Mouse (Mus musculus) layer of hippocampus, postnatal 36 days (tissue): Measurements from ENCODE around the gene Pink1. TPM values are rescaled to one million over a fixed set of nuclear protein-coding genes. Genes with fewer than 3 reads are reported as not detected.
"Not testable (repeated sequence)": the region's sequence is repeated elsewhere in the genome, so short reads cannot be mapped to it uniquely, and the experiment has no call there.

ENCODE experiments used
- DNase-seq, 2 experiments: peaks; one replicate each; pipeline ENCODE4 v3.0.0; 2022
- total RNA-seq, 2 experiments: library from RNA; stranded (reverse); gene quantifications; 2 replicates each; pipeline ENCODE4 v1.2.3; 2021

The Pink1 gene
- total RNA-seq, 2 experiments from 2014 or later: 228 to 239 TPM

- DNase-seq: no peak
These were observed 15.9 kb upstream of the Pink1 start for GRCm38 (mm10) chr4:138342048-138342447.

GRCm38 (mm10) chr4:138341393-138341792, 15.3 kb upstream of the Pink1 start:
- DNase-seq: no peak

- no peak for DNase-seq
These were observed 13.9 kb upstream of the Pink1 start for GRCm38 (mm10) chr4:138339963-138340362.

- DNase-seq: no peak
These were observed 11.2 kb upstream of the Pink1 start for GRCm38 (mm10) chr4:138337341-138337740.

GRCm38 (mm10) chr4:138336876-138337275, 10.8 kb upstream of the Pink1 start:
- DNase-seq: no peak

- no peak for DNase-seq
These were observed 9.5 kb upstream of the Pink1 start for GRCm38 (mm10) chr4:138335648-138336047.

GRCm38 (mm10) chr4:138335036-138335435, 8.9 kb upstream of the Pink1 start:
- DNase-seq: no peak

GRCm38 (mm10) chr4:138333135-138333534, 7.0 kb upstream of the Pink1 start:
- no peak for DNase-seq

GRCm38 (mm10) chr4:138331647-138332046, 5.5 kb upstream of the Pink1 start:
- no peak for DNase-seq

- DNase-seq: no peak
These were observed 4.2 kb upstream of the Pink1 start for GRCm38 (mm10) chr4:138330264-138330671.

- no peak for DNase-seq
These were observed 1.9 kb upstream of the Pink1 start for GRCm38 (mm10) chr4:138327891-138328470.

- not testable (repeated sequence) for DNase-seq
These were observed 1.0 kb upstream of the Pink1 start for GRCm38 (mm10) chr4:138327155-138327554.

GRCm38 (mm10) chr4:138325466-138326076, 536 bp downstream of the Pink1 start:
- DNase-seq: peak; percentile 91 to 94

- no peak for DNase-seq
These were observed 1.7 kb downstream of the Pink1 start for GRCm38 (mm10) chr4:138324451-138324850.

GRCm38 (mm10) chr4:138323753-138324152, 2.4 kb downstream of the Pink1 start:
- no peak for DNase-seq

- DNase-seq: no peak
These were observed 3.4 kb downstream of the Pink1 start for GRCm38 (mm10) chr4:138322692-138323091.

- DNase-seq: no peak
These were observed 4.6 kb downstream of the Pink1 start for GRCm38 (mm10) chr4:138321488-138321887.

GRCm38 (mm10) chr4:138320711-138321110, 5.4 kb downstream of the Pink1 start:
- DNase-seq: no peak

- peak; percentile 73 to 82 for DNase-seq
These were observed 6.6 kb downstream of the Pink1 start for GRCm38 (mm10) chr4:138319508-138319907.

- DNase-seq: peak in 1 of 2 experiments; percentile 50
These were observed 7.4 kb downstream of the Pink1 start for GRCm38 (mm10) chr4:138318509-138319266.

- DNase-seq: no peak
These were observed 9.7 kb downstream of the Pink1 start for GRCm38 (mm10) chr4:138316369-138316768.

GRCm38 (mm10) chr4:138315781-138316180, 10.3 kb downstream of the Pink1 start:
- no peak for DNase-seq

- DNase-seq: no peak
These were observed 12.3 kb downstream of the Pink1 start for GRCm38 (mm10) chr4:138313795-138314194.

- no peak for DNase-seq
These were observed 13.1 kb downstream of the Pink1 start for GRCm38 (mm10) chr4:138313021-138313420.
